Mouse (Mus musculus): ENCODE data around the gene Fam163b.

GRCm38 (mm10) chr2:27087581-27087980 is 54.7 kb downstream of the Fam163b start:
- TF ChIP-seq CTCF (IDR thresholded peaks at IDR 0.05; ENCODE audit: low read depth, low read length) (no peak), POLR2A (IDR thresholded peaks at IDR 0.05; ENCODE audit: borderline replicate concordance, low read depth, low read length) (no peak)
